7 mouse cellular contexts compared by ENCODE assay signal in the genomic region with DNA sequence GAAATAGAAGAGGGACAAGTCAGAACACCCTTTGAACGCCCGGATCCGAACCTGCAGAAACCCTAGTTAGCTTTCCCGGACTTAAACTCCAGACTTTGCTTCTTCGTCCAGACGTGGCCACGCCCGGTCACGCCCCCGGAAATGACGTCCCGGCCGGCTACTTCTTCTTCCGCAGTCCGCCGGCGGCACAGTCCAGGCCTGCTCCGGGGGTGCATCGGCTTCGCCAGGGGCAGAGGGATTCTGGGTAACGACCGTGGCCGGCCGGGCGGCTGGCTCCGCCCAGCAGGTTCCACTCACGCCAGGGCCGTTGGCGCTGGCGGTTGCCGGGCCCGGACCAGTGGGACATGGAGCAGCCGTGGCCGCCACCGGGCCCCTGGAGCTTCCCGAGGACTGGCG. TPM values are rescaled to one million over a fixed set of nuclear protein-coding genes. Genes with fewer than 3 reads are reported as not detected.
A peak's percentile ranks its signal among the peaks of the same experiment; 100 is the strongest.
DNase-seq lines count a peak whose midpoint lies in the region; ATAC-seq and TF ChIP-seq lines count a peak whose summit lies in the region.

A gene (plus strand): TSS at position 159 of the 396 bp plus-strand sequence.

- TF ChIP-seq CTCF in kidney, adult 2 months (conservative IDR thresholded peaks at IDR 0.05; ENCODE audit: insufficient read depth, insufficient read length, low read depth, low read length) = no peak
- TF ChIP-seq CTCF in spleen, adult 2 months (IDR thresholded peaks at IDR 0.05; ENCODE audit: extremely low read depth, insufficient read depth, insufficient read length, insufficient replicate concordance) = no peak

- H3K27me3 ChIP-seq in embryonic facial prominence, embryonic 12.5 days = no peaks in the 10 kb centered on the region
- no peaks in the 10 kb centered on the region for H3K27me3 ChIP-seq in kidney, adult 2 months (replicated peaks; ENCODE audit: control insufficient read depth, insufficient read depth, low read length)
- H3K27me3 ChIP-seq in limb, embryonic 12.5 days = no peaks in the 10 kb centered on the region
- H3K27me3 ChIP-seq in midbrain, embryonic 15.5 days (replicated peaks) = 0 out of 2 replicates have a peak, but pooled peaks cover 3% of the 10 kb centered on the region
- H3K27me3 ChIP-seq in spleen, adult 2 months (ENCODE audit: control insufficient read depth, insufficient read depth, low read length) = no peaks in the 10 kb centered on the region

- ATAC-seq in embryonic facial prominence, embryonic 12.5 days (ENCODE audit: insufficient number of reproducible peaks, insufficient read depth, low FRiP score, low TSS enrichment) = peak; percentile 97
- ATAC-seq in limb, embryonic 12.5 days (ENCODE audit: insufficient number of reproducible peaks, insufficient read depth, low FRiP score, low TSS enrichment, low read depth) = peak; percentile 97
- peak; percentile 96 for ATAC-seq in midbrain, embryonic 15.5 days (replicated peaks)

- peak within 1 kb of the TSS; percentile 97 for H3K4me3 ChIP-seq in embryonic facial prominence, embryonic 12.5 days
- H3K4me3 ChIP-seq in kidney, adult 2 months (ENCODE audit: insufficient read depth, low read depth, low read length) = peak within 1 kb of the TSS; percentile 68
- peak within 1 kb of the TSS; percentile 90 for H3K4me3 ChIP-seq in limb, embryonic 12.5 days (replicated peaks)
- H3K4me3 ChIP-seq in midbrain, embryonic 15.5 days = peak within 1 kb of the TSS; percentile 90
- peak within 1 kb of the TSS; percentile 80 for H3K4me3 ChIP-seq in spleen, adult 2 months (ENCODE audit: extremely low read depth, insufficient read depth, insufficient read length)

- TF ChIP-seq POLR2A in kidney, adult 2 months (IDR thresholded peaks at IDR 0.05; ENCODE audit: low read depth, low read length) = peak; percentile 64
- TF ChIP-seq POLR2A in spleen, adult 2 months (IDR thresholded peaks at IDR 0.05; ENCODE audit: low read depth, low read length) = peak; percentile 82

- under 1% methylated on average over 37 of the region's 37 CpGs for WGBS in embryonic facial prominence, embryonic 12.5 days
- WGBS in kidney, adult 2 months = under 1% methylated on average over 37 of the region's 37 CpGs
- under 1% methylated on average over 37 of the region's 37 CpGs for WGBS in limb, embryonic 12.5 days
- WGBS in midbrain, embryonic 15.5 days = 0% methylated on average over 37 of the region's 37 CpGs
- WGBS in spleen, adult 2 months = 0% methylated on average over 37 of the region's 37 CpGs

- no peaks in the 10 kb centered on the region for H3K9me3 ChIP-seq in embryonic facial prominence, embryonic 12.5 days
- no peaks in the 10 kb centered on the region for H3K9me3 ChIP-seq in limb, embryonic 12.5 days
- H3K9me3 ChIP-seq in midbrain, embryonic 15.5 days = no peaks in the 10 kb centered on the region

- peak within 1 kb of the TSS; percentile 93 for H3K9ac ChIP-seq in embryonic facial prominence, embryonic 12.5 days
- H3K9ac ChIP-seq in limb, embryonic 12.5 days (replicated peaks) = peak within 1 kb of the TSS; percentile 86
- H3K9ac ChIP-seq in midbrain, embryonic 15.5 days = peak within 1 kb of the TSS; percentile 86

- H3K36me3 ChIP-seq in embryonic facial prominence, embryonic 12.5 days = peaks cover 13% of the 10 kb centered on the region
- H3K36me3 ChIP-seq in kidney, adult 2 months (ENCODE audit: control insufficient read depth, insufficient read depth, low read length) = 0 out of 2 replicates have a peak, but pooled peaks cover 3% of the 10 kb centered on the region
- peaks cover 28% of the 10 kb centered on the region for H3K36me3 ChIP-seq in limb, embryonic 12.5 days
- H3K36me3 ChIP-seq in midbrain, embryonic 15.5 days (replicated peaks) = 0 out of 2 replicates have a peak, but pooled peaks cover 4% of the 10 kb centered on the region
- peaks cover 5% of the 10 kb centered on the region for H3K36me3 ChIP-seq in spleen, adult 2 months (ENCODE audit: control insufficient read depth, insufficient read depth, low read length)

- peak within 1 kb of the TSS; percentile 83 for H3K27ac ChIP-seq in embryonic facial prominence, embryonic 12.5 days
- H3K27ac ChIP-seq in kidney, adult 2 months (ENCODE audit: insufficient read depth, low read depth, low read length) = peak within 1 kb of the TSS; percentile 95
- H3K27ac ChIP-seq in limb, embryonic 12.5 days = peak within 1 kb of the TSS; percentile 92
- peak within 1 kb of the TSS; percentile 88 for H3K27ac ChIP-seq in midbrain, embryonic 15.5 days
- peak within 1 kb of the TSS; percentile 75 for H3K27ac ChIP-seq in spleen, adult 2 months (ENCODE audit: insufficient read depth, low read length)

- peak; percentile 99 for DNase-seq in adrenal gland, postnatal 25 days
- peak; percentile 99 for DNase-seq in heart, adult 18-20 months
- DNase-seq in kidney, adult 2 months = peak; percentile 99
- peak; percentile 82 to 98 for DNase-seq in spleen, adult 2 months (ENCODE audit: low read depth in 1 of 2, low spot score in 2 of 2)

- peaks cover 7% of the 10 kb centered on the region for H3K4me1 ChIP-seq in embryonic facial prominence, embryonic 12.5 days
- H3K4me1 ChIP-seq in kidney, adult 2 months (ENCODE audit: control insufficient read depth, insufficient read depth, low read length) = peaks cover 3% of the 10 kb centered on the region; the same call in 1 of the 2 replicates
- peaks cover 9% of the 10 kb centered on the region for H3K4me1 ChIP-seq in limb, embryonic 12.5 days (replicated peaks)
- peaks cover 16% of the 10 kb centered on the region for H3K4me1 ChIP-seq in midbrain, embryonic 15.5 days
- H3K4me1 ChIP-seq in spleen, adult 2 months (ENCODE audit: control insufficient read depth, insufficient read depth, insufficient read length) = peaks cover 7% of the 10 kb centered on the region; the same call in 1 of the 2 replicates

- H3K4me2 ChIP-seq in embryonic facial prominence, embryonic 12.5 days (replicated peaks) = peak within 1 kb of the TSS; percentile 79
- H3K4me2 ChIP-seq in limb, embryonic 12.5 days = peak within 1 kb of the TSS; percentile 67
- H3K4me2 ChIP-seq in midbrain, embryonic 15.5 days = peak within 1 kb of the TSS; percentile 61

RNA-seq across cellular contexts. Expression of the gene that starts here (rescaled TPM):
- 52.2 and 62.0 TPM in 2 replicates for total RNA-seq in adrenal gland, postnatal 25 days (2021)
- 48.3 and 50.7 TPM in 2 replicates for polyA plus RNA-seq in embryonic facial prominence, embryonic 12.5 days (2016; fragmentation: Nextera tagmentation; extraction: Ambion mirVana)
- total RNA-seq in heart, adult 18-20 months (2021) = 10 to 100 TPM; 63.2 to 82.7 TPM
- polyA plus RNA-seq in kidney, adult 2 months (2012; rRNA removed) = 13.5 and 15.6 TPM in 2 replicates
- polyA plus RNA-seq in limb, embryonic 12.5 days (2016; fragmentation: Nextera tagmentation; extraction: Ambion mirVana) = 48.2 and 48.8 TPM in 2 replicates
- polyA plus RNA-seq in midbrain, embryonic 15.5 days (2015; fragmentation: Nextera tagmentation; extraction: Ambion mirVana) = 49.4 and 50.8 TPM in 2 replicates
- 6.6 and 7.3 TPM in 2 replicates for polyA plus RNA-seq in spleen, adult 2 months (2012; rRNA removed)

Comparison
In these comparisons a context has a peak if more than half of its experiments do, and no peak if none do; other contexts are left out.
1. Peak in every context shown above with its lines: DNase-seq, ATAC-seq, H3K4me3 ChIP-seq and H3K27ac ChIP-seq.